Mouse (Mus musculus) embryonic fibroblast, embryonic 13.5 days (primary cell): ENCODE measurements around the gene Gm45233.

Source experiments
- CTCF ChIP-seq: IDR thresholded peaks from 2 replicates; pipeline ENCODE4 v1.5.1; 2011; ENCODE audit warnings: mild to moderate bottlenecking, control low read depth, low read length, moderate library complexity, borderline replicate concordance; ENCODE audit not compliant: insufficient read depth
- POLR2A ChIP-seq: IDR thresholded peaks from 2 replicates; pipeline ENCODE4 v1.6.1; 2011; ENCODE audit warnings: low read depth, mild to moderate bottlenecking, control low read depth, low read length, moderate library complexity

DNA sequence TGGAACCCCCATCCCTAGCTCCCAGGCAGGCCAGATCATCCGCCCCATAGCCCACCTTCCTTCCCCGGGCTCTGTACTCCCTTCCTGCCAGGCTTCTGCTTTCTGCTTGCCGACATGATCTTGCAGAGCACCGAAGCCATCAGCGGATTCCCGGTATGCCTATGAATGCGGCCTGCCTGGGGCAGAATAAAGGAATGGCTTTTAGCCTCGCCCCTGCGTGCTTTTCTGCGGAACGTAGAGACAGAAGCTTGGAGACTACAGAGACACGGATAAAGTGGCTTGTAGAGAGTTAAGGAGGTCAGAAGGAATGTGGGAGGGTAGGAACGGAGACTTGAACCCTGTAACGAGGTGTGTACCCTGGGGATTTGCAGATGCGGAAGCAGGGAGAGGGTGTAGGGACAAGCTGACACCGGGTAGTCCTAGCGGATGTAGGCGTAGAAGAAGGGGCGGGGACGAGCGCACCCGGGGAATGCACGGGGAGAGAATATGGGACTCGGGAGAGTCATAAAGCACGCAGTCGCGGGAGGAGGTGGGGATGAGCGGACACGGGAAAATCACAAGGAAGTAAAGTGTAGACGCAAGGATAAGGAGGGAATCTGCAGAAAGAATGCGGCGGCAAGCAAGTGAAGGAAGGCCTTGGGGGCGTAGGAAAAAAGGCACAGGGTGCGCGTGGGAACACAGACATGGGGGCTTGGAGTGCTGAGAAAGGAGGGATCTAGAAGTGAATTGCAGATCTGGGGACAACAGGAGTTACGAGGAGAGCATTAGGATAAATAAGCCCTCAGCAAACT lies 607 bp upstream of the Gm45233 start:
- TF ChIP-seq POLR2A = peak; percentile 86
- TF ChIP-seq CTCF = no peak
